Mouse (Mus musculus) olfactory bulb, adult 2 months (tissue): Measurements from ENCODE around the gene Ankrd23.

Experiments used
- CTCF ChIP-seq: fragments of 200-500 bp; IDR thresholded peaks from 2 replicates; pipeline ENCODE4 v1.5.1; 2012; ENCODE audit warnings: low read depth, mild to moderate bottlenecking, low read length, moderate library complexity; ENCODE audit not compliant: insufficient read depth
- POLR2A ChIP-seq: fragments of 200-500 bp; IDR thresholded peaks from 2 replicates; pipeline ENCODE4 v1.6.1; 2012; ENCODE audit warnings: mild to moderate bottlenecking, low read depth, low read length, moderate library complexity; ENCODE audit not compliant: insufficient read depth

DNA sequence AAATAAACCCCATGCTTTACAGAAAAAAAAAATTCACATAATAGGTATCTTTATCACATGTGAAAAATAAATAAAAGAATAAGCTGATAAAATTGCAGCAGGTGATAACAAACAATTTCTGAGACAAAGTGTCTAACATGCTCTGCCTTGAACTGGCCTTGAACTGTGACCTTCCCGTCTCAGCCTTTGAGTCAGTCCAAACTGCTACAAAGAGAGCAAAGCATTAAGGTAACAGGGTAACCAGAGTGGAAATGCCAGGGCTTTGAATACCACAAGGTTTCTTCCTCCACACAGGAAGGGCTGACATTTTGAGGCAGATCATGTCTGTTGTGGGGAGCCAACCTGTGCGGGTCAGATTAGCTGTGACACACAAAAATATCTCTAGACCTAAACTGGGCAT, 8.7 kb upstream of the Ankrd23 start:
- no peak for TF ChIP-seq CTCF
- TF ChIP-seq POLR2A: no peak
